Mouse (Mus musculus) skeletal muscle tissue, adult 2 months (tissue): ENCODE measurements around the gene Fkbp10.

Experiments
- DNase-seq: peaks from one replicate; pipeline ENCODE4 v3.0.0-alpha.2; 2012; ENCODE audit warnings: low read depth, low spot score

The Fkbp10 gene

GRCm38 (mm10) chr11:100471352-100472196, 56.1 kb downstream of the Fkbp10 start:
- DNase-seq: no peak

- peak; percentile 95 for DNase-seq
Observed at GRCm38 (mm10) chr11:100472197-100472934, 56.9 kb downstream of the Fkbp10 start, which contains the start of gene Klhl11. Gene Klhl11, minus strand, starts transcription at chr11:100472741.

- DNase-seq: no peak
Observed at GRCm38 (mm10) chr11:100472935-100473295, 57.4 kb downstream of the Fkbp10 start.
